Mouse (Mus musculus) adrenal gland, adult 2 months (tissue): ENCODE results near the gene Gadd45g. TPM values are rescaled to one million over a fixed set of nuclear protein-coding genes. Genes with fewer than 3 reads are reported as not detected.
A peak's percentile ranks its signal among the peaks of the same experiment; 100 is the strongest.

Experiments used
- DNase-seq: peaks from one replicate; pipeline ENCODE4 v3.0.0; 2021
- long read RNA-seq: library from polyadenylated mRNA; stranded (forward); transcript quantifications from one replicate; pipeline ENCODE4 v2.0.0, GENCODE M21; 2021
- polyA plus RNA-seq: library from polyadenylated mRNA; depleted of rRNA; stranded (reverse); fragments of >200 nt; gene quantifications from 2 replicates; pipeline ENCODE4 v1.2.3, GENCODE M21; 2012; rRNA removed
- total RNA-seq, 2 experiments: library from RNA; stranded (reverse); gene quantifications; 2 replicates each; pipeline ENCODE4 v1.2.3; 2021

Gadd45g gene
- total RNA-seq, result 10 to 100 TPM; 41.0 to 57.6 TPM
- 20.8 and 30.2 TPM in 2 replicates for polyA plus RNA-seq
- long read RNA-seq, transcript Gadd45g-201 (4 exons, 1,071 nt), result major isoform, 112 of 121 reads
- long read RNA-seq, partial matches to known transcripts, result 6 of 121 reads
- long read RNA-seq, other reads (novel, unspliced or antisense), result 2 of 121 reads

DNA sequence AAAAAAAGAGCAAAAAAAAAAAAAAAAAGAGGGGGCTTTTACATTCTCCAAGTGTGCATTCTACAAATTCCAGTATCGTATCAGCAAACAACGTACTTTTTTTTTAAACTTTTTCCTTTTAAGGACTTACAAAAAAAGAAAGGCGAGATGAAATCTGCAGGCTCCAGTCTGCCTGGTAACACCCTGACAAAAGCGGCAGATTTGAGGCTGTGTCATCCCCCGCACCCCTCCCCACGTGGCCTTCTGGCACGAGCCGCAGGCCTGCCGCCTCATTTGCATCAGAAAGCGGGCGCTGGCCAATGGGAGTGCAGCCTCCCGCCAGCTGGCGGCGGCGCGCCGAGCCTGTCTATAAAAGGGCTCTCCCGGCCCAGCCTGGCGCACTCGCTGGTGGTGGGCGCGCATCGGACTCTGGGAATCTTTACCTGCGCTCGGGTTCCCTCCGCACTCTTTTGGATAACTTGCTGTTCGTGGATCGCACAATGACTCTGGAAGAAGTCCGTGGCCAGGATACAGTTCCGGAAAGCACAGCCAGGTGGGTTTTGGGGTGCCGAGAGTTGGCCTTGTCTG is at the start of gene Gadd45g:
Gadd45g (plus strand) TSS at position 378 of the 567 bp plus-strand sequence.
- DNase-seq, result peak; percentile 98

DNA sequence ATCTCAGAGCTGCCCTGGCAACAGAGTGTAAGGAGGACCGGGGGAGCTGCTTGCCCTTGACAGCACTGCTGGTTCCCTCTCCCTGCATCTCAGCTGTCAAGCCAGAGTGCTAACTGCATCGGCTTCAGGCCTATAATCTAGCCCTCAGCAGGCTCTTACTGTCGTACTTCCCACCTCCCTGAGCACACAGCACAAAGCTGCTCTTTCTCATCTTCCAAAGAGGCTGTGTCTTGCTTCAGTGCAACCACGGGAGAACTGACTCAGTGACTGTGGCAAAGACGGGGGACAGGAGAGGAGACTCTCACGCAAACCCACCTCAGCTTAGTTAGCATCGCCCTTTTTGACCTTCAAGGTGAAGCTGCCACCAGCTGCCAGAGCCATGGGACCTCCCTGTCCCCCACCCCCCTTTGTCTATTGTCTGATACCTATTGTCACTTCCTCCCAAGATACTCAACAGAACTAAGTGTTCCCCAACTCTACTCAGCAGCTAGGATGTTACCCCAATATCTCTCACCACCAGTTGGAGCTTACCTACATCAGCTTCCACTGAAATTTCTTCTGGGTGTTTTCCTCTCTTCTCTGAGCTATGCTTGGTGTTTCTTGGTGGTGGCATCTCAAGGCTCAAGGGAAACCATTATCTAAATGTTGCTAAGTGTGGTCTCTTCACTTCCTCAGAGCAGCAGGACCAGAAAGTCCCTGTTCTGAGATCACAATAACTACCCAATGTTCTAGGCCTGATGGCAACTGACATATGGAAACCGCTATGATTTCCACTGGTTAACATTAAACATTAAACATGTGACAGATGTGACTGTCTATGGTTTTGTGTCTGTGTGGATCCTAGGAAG is 48.4 kb upstream of the Gadd45g start:
- DNase-seq, result no peak

DNA sequence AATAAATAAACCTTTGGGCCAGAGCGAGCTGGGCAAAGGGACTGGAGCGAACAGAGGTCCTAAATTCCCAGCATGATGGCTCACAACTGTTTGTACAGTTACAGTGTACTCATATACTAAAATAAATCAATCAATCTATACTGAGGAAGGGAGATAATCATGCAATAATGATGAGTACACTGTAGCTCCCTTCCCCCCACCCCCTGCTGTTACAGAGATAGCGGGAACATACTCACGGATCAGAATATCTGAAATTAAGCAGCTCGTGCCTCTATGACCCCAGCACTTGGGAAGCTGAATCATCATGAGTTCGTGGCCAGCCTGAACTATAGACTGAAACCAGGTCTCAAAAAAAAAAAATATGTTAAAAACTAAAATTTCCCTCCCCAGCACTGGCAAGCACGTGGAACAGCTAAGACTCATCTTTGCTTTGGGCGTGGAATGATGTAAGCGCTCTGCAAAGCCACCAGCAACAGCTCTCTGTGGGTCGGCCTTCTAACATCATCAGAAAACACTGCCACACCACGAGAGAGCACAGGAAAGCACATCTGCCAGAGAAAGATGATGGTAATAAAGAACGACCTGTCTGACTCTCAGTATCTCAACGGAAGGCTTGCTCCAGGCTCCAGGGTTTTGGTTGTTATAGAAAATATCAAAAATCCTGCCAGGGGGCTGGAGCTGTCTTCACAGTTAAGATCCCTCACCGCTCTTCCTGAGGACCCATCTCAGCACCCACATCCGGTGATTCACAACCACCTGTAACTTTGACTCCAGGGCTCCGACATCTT is 46.5 kb upstream of the Gadd45g start:
- no peak for DNase-seq

DNA sequence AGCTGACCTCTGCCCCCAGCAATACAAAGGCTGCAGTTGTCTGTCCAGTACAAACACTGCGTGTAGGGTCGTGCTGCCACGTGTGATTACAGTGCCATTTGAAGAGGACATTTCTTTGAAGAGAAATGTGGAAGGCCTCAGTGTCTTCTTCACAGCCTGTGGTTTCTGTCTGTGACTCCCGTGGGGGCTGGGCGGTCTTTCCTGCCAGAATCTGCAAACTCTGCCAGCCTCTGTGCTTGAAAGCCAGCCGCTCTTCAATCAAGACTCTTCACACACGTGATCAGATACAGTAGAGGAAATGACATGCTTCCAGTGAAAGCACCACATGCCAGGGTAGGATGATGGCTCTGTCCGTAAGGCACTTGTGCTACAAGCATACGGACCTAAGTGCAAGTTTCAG is 45.6 kb upstream of the Gadd45g start:
- DNase-seq, result no peak

DNA sequence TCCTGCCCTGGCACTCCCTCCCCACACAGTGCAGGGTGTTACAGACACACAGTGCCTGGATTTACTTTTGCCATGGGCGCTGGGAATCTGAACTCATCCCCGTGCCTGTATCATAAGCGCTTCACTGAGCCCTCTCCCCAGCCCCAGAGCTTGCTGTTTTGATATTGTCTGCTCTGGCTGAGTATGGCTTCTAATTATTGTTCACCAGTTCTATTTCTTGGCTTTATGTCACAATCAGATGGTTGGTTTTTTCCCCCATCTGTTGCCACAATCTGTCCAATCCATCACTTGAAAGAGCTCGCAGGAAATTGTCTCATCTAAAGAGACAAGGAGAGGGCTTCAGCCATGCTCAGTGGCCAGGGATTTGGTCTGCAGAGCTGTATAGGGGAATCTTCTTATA is 40.8 kb upstream of the Gadd45g start:
- no peak for DNase-seq

DNA sequence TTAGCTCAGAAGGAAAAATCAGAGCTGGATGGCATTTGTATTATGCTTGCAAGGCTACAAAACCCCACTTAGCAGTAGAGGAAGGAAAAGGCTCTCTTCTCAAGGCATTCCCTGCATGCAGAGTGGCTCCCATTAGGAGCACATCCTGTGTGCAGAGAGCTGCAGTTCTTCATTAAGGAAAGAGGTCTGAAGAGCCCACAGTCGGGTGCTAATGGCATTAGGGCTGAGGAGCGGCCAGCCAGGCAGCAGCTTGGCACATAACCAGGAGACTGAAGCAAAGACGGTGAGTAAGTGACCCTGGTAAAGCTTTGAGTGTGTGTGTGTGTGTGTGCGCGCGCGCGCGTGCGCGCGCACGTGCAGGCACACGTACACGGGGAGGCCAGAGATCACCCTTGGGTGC is 40.3 kb upstream of the Gadd45g start:
- DNase-seq, result peak; percentile 68

DNA sequence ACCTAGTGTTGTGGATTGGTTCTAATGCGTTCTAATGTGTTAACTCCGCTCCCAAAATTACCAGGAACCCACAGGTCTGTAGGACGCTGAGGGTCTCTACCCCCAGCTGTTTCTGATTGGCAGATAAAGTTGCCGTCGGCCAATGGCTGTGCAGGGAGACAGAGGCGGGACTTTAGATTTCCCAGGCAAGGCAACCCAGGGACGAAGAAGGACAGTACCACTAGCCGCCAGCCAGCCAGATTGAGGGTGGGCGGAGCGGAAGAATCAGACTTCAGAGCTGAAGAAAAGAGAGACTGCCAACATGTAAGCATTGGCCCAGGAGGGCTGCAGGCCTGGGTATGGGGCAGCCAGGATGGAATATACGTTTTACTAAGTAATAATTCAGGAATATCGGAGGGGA is 38.3 kb upstream of the Gadd45g start:
- peak; percentile 34 for DNase-seq

DNA sequence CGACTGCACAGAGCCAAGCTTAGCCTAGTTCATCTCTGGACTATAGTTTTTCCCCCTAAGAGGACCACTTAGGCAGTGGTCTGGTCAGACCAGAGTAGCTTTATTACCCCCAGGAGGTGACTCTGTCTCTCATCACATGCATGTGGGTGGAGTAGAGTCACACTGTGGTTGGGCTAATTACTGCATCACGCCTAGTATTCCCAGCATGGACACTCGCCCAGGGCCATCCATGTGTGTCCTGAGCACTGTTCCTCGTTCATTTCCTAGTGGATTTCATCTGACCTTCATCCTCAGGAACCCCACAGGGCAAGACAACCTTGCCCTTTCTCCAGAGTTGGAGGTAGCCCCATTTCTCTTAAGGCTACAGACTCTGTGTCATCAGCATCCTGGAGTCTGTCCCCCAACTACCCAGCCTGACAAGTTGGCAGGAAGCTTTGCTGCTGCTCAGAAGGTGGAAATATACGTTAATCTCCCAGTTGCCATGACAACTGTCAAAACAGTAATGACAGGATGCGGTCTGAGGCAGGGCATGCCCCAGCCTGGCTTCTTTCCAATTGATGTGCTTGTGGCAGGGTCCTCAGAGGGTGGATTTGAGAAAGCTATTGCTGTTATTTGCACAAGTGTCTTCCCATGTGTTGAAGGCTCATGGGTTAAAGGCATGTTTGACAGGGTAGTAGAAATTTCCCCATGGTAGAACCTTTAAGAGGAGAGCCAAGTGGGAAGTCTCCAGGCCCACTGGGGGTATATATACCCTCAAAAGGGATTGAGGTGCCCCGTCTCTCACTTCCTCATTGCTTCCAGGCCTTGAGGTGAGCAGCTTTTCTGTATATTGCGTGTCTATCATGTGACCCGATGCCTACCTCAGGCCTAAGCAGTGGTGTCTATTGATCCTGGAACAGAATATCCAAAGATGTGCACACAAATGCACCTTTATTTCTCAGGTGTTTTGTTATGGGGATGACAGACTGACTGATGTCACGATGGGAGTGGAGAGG is 32.6 kb upstream of the Gadd45g start:
- DNase-seq, result no peak

DNA sequence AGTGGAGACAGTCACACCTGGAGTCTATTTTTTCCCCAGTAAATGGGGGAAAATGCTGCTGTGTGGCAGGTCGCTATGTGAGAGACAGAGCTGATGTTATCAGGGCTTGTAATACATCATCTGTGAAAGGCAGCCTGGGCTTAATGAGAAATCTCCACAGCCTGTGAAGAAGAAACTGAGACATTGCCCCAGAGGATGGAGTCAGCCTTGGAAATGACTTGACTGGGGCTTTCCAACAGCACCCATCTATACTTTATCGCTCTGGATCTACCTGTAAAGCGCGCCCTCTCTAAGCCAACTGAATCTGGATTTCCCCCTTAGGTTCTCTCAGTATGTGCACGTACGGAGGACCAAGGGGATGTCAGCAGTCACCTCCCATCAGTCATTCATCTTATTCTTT is 31.8 kb upstream of the Gadd45g start:
- no peak for DNase-seq

DNA sequence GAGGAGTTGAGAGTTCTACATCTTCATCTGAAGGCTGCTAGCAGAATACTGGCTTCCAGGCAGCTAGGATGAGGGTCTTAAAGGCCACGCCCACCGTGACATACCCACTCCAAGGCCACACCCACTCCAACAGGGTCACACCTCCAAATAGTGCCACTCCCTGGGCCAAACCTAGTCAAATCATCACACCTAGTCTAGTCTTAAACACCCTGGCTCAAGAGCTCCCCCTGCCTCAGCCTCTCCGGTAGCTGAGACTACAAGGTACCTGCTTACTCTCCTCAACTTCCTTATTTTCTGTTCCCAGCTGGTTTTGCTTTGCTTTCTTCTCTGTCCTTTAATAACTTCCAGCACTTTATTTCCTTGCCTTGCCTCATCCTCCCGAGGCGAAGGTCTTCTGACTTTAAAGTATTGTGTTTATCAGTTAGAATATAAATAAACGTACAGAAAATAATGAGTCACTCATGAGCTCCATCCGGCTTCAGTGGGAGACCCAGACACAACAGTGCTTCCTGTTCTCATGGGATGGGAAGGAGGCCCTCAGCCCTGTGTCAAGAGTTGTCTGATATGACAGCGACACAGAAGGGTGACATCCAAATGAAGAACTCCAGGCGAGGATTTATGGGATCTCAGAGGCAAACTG is 30.5 kb upstream of the Gadd45g start:
- no peak for DNase-seq

DNA sequence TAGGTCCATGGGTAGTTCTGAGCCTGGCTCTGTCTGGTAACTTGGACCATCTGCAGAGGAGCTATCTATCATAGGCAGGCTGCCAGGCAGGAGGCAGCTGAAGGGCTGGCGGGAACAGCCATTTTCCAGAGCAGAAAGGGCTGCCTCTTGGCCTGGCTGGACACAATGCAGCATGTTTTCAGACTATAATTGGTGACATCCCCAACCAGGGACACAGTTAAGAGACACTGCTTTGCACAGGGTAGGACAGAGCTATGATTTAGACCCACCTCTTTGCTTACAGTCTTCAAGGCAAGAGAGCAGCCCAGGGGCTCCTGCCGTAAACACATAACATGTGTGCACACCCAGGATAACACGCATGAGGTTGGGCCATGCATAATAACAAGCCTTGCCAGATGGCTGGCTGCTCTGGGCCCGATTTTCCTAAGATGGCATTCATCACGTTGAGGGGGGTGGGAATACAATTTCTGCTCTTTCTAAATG is 29.9 kb upstream of the Gadd45g start:
- DNase-seq, result no peak

DNA sequence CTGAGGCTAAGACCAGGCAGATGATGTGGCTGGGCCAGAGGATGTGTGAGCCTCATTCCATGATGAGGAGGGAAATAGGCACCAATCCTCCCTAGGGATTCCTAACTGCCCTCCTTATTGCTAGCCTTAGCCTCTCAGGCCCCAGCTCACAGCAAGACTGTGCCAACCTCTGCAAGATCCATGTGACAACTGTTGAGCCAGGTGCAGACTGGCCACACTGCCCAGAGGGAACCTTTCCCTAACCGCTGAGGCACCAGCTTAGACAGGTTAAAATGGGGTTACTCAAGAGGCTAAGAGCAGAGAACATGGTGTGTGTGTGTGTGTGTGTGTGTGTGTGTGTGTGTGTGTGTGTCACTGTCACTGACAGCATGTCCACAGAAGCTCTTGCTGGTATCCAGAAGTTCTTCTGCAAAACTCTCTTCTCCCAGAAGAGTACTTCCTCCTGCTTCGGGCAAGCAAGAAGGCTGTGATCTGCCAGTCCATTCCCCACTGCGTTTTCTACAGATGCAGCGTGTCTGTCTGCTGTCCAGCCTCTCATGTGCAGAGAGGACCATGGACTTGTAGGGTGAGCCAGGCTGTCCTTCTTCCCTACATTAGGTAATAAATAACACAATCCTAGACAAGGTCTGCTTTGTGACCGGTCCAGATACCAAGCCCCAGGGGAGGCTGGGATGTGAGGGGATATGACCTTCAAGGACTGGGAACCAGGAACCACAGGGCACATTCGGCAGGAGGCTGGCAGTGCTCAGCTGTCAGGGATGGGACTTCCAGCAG is 28.1 kb upstream of the Gadd45g start:
- DNase-seq, result peak; percentile 26

DNA sequence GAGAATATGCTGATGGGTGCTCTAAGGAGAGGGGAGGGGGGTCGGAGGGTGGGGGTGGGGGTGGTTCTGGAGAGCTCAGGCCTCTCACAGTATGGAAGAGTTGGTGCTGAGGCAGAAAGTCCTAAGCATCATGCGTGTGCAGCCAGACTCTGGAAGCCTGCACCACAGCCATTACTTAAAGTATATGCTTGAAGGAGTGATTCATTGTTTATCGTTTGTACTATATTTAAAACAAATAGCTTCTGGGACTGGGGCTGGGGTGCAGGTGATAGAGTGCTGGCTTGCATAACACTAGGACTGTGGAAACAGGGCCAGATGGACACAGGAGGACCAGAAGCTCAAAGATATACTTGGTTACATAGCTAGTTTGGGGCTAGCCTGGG is 27.5 kb upstream of the Gadd45g start:
- no peak for DNase-seq

DNA sequence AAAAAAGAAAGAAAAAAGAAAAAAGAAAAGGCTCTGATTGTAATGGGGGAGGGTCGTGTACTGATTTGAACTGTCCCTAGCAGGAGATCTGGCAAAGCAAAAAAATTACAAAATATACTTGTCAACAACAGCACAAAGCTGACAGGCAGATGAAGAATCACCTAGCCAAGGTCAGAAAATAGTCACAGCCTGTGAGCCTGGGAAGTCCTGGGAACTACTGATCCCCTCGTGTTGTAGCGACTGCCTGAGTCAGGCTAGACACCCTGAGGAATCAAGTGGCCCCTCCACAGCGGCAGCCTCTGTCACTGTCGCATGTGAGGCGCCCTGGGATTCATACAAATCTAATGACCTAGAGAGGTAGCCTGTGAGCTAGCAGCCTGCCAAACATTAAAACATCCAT is 27.1 kb upstream of the Gadd45g start:
- peak; percentile 76 for DNase-seq

DNA sequence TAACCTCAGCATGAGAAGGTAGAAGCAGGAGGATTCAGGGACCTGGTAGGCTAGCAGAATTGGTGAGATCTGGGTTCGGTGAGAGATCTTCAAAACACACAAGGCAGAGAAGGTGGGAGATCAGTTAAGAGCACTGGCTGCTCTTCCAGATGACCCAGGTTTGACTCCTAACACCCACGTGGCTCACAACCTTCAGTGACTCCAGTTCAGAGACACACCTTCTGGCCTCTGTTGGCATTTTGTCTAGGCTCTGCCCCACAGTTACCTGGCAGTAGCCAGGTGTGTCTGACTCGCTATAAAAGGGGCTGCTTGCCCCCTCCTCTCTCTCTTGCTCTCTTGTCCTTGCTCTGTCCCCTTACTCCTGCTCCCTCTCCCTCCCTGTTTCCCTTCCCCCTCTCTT is 24.5 kb upstream of the Gadd45g start:
- no peak for DNase-seq

DNA sequence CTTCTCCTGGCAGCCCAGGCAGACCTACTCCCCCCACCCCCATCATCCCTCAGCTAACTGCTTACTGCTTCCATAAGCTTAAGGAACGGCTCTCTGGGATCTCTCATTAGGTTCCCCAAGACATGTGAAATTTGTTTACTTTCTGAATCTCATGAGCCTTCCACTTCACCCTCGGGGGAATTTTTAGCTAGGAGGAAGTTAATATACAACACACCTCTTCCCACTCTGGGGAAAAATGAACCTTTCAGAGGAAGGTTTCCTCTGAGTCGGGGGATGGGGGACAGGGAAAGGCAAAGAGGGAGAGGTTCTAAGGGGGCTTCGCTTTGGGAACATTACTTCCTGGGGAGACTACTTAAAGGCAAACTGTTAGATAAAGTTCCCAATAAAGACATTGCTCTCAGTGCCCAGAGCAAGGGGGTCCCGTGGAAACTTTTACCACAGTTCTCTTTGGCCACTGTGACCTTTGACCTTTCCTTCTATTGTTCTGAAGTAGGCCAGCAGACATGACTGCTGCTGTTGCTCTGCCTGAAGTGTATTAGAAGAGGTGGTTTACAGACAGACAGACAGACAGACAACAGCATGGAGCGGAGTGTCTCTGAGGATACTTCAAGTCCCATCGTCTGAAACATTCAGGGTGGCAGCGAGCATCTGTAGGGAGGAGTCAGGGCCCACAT is 22.5 kb upstream of the Gadd45g start:
- no peak for DNase-seq

DNA sequence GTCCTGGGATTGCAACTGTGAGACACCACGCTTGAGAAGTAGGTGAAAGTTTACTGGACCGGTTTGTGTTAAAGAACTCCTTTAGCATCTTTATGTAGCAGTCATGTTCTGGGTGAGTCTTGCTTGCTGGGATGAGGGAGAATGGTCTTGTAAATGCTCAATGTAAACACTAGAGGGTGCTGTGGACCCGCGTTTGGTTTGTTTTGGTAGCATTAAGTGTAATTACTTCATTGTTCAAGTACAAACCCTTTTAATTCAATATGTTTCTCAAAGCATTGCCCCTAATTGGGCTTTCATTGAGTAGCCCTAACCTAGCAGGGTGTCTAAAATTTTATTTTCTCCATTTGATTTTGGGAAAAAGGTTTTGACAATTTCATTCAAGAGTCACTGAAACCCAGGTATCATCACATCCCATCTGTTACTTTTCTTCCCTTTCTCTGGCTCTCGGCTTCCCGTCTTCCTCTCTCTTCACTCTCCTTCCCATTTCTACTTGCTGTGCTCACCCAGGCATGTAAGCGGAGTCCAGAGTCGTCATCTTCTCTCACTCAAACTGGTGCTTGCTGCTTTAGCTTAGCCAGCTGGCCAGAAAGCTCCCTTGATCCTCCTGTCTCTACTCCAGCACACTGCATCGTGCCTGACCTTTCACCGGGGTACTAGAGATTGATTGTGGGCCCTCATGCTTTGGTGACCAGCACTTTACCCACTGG is 15.6 kb upstream of the Gadd45g start:
- no peak for DNase-seq

DNA sequence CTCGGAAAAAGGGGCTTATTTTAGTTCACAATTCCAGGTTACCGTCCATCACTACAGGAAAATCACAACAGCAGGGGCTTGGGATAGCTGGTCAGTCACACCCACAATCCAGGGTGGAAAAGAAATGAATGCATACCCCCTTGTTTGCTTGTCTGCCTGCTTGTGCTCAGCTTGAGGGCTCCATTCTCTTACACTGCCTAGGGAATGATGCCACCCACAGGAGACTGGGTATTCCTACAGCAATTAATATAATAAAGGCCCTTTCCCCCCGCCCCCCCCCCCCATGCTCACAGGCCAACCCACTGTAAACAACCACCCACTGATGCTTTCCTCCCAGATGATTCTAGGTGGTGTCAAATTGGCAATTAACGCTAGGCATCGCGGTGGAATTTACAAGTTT is 14.0 kb upstream of the Gadd45g start:
- no peak for DNase-seq

DNA sequence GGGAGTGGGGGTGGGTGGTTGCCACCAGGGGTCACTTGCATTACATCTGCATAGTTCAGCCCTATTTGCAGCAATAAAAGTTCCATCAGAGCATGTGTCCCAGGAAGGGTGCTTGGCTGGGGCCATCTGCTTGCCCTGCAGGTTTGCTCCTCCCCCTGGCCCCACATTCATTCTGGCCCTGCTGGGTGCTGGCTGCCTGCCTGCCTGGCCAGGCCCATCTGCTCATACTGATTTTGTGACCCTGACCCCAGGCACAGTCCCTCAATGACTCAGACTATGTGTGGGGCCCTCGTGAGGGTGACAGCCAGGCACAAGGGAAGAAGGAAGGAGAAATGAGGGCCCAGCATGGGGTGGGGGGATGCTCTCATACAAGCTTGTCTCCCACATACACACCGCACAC is 12.9 kb upstream of the Gadd45g start:
- peak; percentile 93 for DNase-seq
